Mouse (Mus musculus) MN1 (cell line): ENCODE results near the gene Serpine1.

Experiments
- DNase-seq: peaks from one replicate; pipeline ENCODE4 v3.0.0-alpha.2; 2016; ENCODE audit warnings: low spot score

Serpine1 gene

DNA sequence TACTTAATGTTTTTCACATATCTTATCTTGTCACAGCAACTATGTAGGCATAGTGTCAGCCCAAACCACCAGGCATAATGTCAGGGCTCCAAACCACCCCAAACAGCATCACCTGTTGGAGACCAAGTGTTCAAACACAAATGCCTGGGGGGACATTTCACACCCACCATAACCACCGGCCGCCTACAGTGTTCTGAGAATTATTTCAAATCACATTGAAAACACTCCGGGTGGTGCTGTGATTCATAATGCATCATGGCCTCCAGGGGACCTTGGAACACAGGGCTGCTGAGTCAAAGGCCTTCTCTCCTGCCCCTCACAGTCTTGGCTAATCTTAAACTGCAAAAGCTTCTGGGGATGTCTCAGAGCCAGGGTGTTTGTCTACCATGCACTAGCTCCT lies 56.2 kb downstream of the Serpine1 start:
- DNase-seq = no peak

DNA sequence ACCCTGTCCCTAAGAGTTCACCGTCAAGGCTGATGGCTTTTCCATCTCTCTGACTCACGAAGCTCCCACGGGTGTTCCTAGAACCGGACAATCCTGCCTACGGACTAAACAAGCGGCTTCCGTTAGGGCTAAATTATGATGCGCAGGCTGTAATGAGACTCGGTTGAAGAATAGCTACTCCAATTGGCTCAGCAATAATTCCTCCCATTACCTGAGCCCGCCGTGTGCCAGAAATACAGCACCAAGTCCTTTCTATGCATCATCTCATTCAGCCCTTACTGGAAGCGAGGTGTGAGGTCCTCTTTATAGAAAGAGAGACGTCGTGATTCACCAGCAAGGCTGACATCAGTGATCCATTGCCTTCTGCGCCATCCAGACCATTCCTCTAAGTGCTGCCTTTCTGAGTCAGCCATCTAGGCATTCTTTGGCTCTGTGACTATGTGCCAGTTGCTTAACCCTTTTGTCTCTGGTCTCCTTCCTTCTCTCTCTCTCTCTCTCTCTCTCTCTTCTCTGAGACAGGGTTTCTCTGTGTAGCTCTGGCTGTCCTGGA lies 59.6 kb downstream of the Serpine1 start:
- DNase-seq = no peak
